Mouse (Mus musculus): ENCODE measurements around the gene Ranbp2.

DNA sequence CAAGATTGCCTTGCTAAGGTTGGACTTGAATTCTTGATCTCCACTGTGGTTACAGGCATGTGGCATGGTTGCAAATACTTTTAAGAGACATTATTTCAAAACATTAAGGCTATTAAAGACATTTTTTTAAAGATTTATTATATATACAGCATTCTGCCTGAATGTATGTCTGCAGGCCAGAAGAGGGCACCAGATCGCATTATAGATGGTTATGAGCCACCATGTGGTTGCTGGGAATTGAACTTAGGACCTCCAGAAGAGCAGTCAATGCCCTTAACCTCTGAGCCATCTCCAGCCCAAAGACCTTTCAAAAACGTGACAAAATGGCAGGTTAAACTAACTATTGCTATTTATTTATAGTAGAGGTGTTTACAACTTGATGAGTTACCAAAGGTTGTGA is 48.9 kb downstream of the Ranbp2 start:
- no peak for TF ChIP-seq IRF4 (IDR thresholded peaks at IDR 0.05; ENCODE audit: low read depth, low read length)
- TF ChIP-seq CTCF (conservative IDR thresholded peaks at IDR 0.05 in 1 of 2, IDR thresholded peaks at IDR 0.05 in 1 of 2; ENCODE audit: low read depth in 2 of 2, low read length in 2 of 2) = peak in 1 of 2 experiments; percentile 44; a peak in 3 of 4 replicates
- no peak for TF ChIP-seq CHD2 (IDR thresholded peaks at IDR 0.05; ENCODE audit: low read length)
- no peak for TF ChIP-seq EP300 (IDR thresholded peaks at IDR 0.05; ENCODE audit: low read length)
- no peak for TF ChIP-seq ZNF384 (IDR thresholded peaks at IDR 0.05; ENCODE audit: low read depth, low read length)
